ENCODE assay signal across 8 mouse cellular contexts in genomic region chr3:100359036-100359435, GRCm38 (mm10).
DNase-seq lines count a peak whose midpoint lies in the region; ATAC-seq lines count a peak whose summit lies in the region.

No protein-coding gene starts in this region.

- DNase-seq in CD4-positive helper T cell, adult 2 months (ENCODE audit: low read depth, low spot score) = peak; percentile 81
- DNase-seq in adrenal gland, postnatal 14 days = peak; percentile 35
- DNase-seq in heart, postnatal 36 days = peak; percentile 9 to 19
- DNase-seq in layer of hippocampus, adult 11-12 months (ENCODE audit: low spot score) = peak; percentile 74
- peak; percentile 67 for DNase-seq in telencephalon, adult 2 months (ENCODE audit: low read depth, low spot score)

- H3K4me3 ChIP-seq in liver, embryonic 15.5 days (replicated peaks) = no peak overlapping the region
- H3K4me3 ChIP-seq in neural tube, embryonic 12.5 days = no peak overlapping the region

- no peaks in the 10 kb centered on the region for H3K36me3 ChIP-seq in liver, embryonic 15.5 days (replicated peaks)
- no peaks in the 10 kb centered on the region for H3K36me3 ChIP-seq in neural tube, embryonic 12.5 days

- no peaks in the 10 kb centered on the region for H3K4me1 ChIP-seq in liver, embryonic 15.5 days (replicated peaks)
- no peaks in the 10 kb centered on the region for H3K4me1 ChIP-seq in neural tube, embryonic 12.5 days

- 0 out of 2 replicates have a peak overlapping the region, but pooled peaks have one; percentile 23 for H3K4me2 ChIP-seq in liver, embryonic 15.5 days
- H3K4me2 ChIP-seq in neural tube, embryonic 12.5 days (replicated peaks) = peak overlapping the region; percentile 41

- 15% methylated on average over 8 of the region's 8 CpGs for WGBS in liver, embryonic 15.5 days (ENCODE audit: insufficient replicate concordance)
- 35% methylated on average over 8 of the region's 8 CpGs for WGBS in neural tube, embryonic 12.5 days

- H3K27me3 ChIP-seq in liver, embryonic 15.5 days = peaks cover 22% of the 10 kb centered on the region; the same call in 1 of the 2 replicates
- H3K27me3 ChIP-seq in neural tube, embryonic 12.5 days (replicated peaks) = no peaks in the 10 kb centered on the region

- H3K9ac ChIP-seq in liver, embryonic 15.5 days = no peak overlapping the region
- H3K9ac ChIP-seq in neural tube, embryonic 12.5 days = no peak overlapping the region

- ATAC-seq in erythroblast, adult 5-6 weeks (replicated peaks; ENCODE audit: low FRiP score, poor library complexity, severe bottlenecking) = peak; percentile 66; the same call in 1 of the 2 replicates
- no peak for ATAC-seq in liver, embryonic 15.5 days (ENCODE audit: insufficient read depth)
- ATAC-seq in neural tube, embryonic 12.5 days (ENCODE audit: low FRiP score, low read depth) = peak; percentile 90

- intact Hi-C loops in heart, postnatal 36 days (cut with DNase I) = loop anchor here (5.0 kb wide), 1 partner anchor 193 kb away; no protein-coding TSS in a partner anchor

- no peaks in the 10 kb centered on the region for H3K9me3 ChIP-seq in liver, embryonic 15.5 days (replicated peaks)
- no peaks in the 10 kb centered on the region for H3K9me3 ChIP-seq in neural tube, embryonic 12.5 days

- H3K27ac ChIP-seq in liver, embryonic 15.5 days (replicated peaks) = no peak overlapping the region
- H3K27ac ChIP-seq in neural tube, embryonic 12.5 days = no peak overlapping the region

Comparison
In these comparisons a context has a peak if more than half of its experiments do, and no peak if none do; other contexts are left out.
1. DNase-seq: peak in every context shown above with its lines; median percentile 81 in CD4-positive helper T cell, adult 2 months; 74 in layer of hippocampus, adult 11-12 months; 67 in telencephalon, adult 2 months; 35 in adrenal gland, postnatal 14 days; 14 in heart, postnatal 36 days.